Mouse (Mus musculus) MEL (cell line): ENCODE results near the gene Dhx15. TPM values are rescaled to one million over a fixed set of nuclear protein-coding genes. Genes with fewer than 3 reads are reported as not detected.

Experiments used
- DNase-seq: peaks from one replicate; pipeline ENCODE4 v3.0.0; 2011; ENCODE audit warnings: low read depth, low spot score
- H3K27ac ChIP-seq: 2 replicates; pipeline ENCODE4 v1.5.1; 2012; ENCODE audit warnings: low read depth, mild to moderate bottlenecking, control low read depth, low read length, moderate library complexity; ENCODE audit not compliant: control insufficient read depth
- H3K27me3 ChIP-seq, 2 experiments: fragments of 150-350 bp in 1 of 2; sonication (generic) in 1 of 2; 2 replicates each; pipeline ENCODE4 v1.6.1; 2012; ENCODE audit warnings: low read length in 2 of 2, mild to moderate bottlenecking in 2 of 2, improper control_type of control experiment in 1 of 2, moderate library complexity in 1 of 2; ENCODE audit not compliant: insufficient read depth in 2 of 2, control insufficient read depth in 1 of 2
- H3K36me3 ChIP-seq, 2 experiments: 2 replicates each; pipeline ENCODE4 v1.6.1; 2012 to 2014; ENCODE audit warnings: low read length in 2 of 2, improper control_type of control experiment in 1 of 2, inconsistent platforms in 1 of 2, mild to moderate bottlenecking in 1 of 2; ENCODE audit not compliant: insufficient read depth in 2 of 2, control insufficient read depth in 1 of 2
- H3K4me1 ChIP-seq, 2 experiments: fragments of 150-350 bp in 1 of 2; sonication (generic) in 1 of 2; 2 replicates each; pipeline ENCODE4 v1.6.1; 2012; ENCODE audit warnings: low read length in 2 of 2, improper control_type of control experiment in 1 of 2, mild to moderate bottlenecking in 1 of 2; ENCODE audit not compliant: insufficient read depth in 2 of 2, control insufficient read depth in 1 of 2
- H3K4me3 ChIP-seq, 2 experiments: fragments of 150-350 bp in 1 of 2; sonication (generic) in 1 of 2; 2 replicates each; pipeline ENCODE4 v1.5.1; 2012; ENCODE audit warnings: low read depth in 2 of 2, low read length in 2 of 2, mild to moderate bottlenecking in 2 of 2, moderate library complexity in 2 of 2, control low read depth in 1 of 2, improper control_type of control experiment in 1 of 2; ENCODE audit not compliant: control insufficient read depth in 1 of 2, insufficient read depth in 1 of 2
- H3K79me2 ChIP-seq: 2 replicates; pipeline ENCODE4 v1.6.1; 2012; ENCODE audit warnings: mild to moderate bottlenecking, low read length, moderate library complexity; ENCODE audit not compliant: control insufficient read depth, poor library complexity, insufficient read depth
- H3K9ac ChIP-seq: 2 replicates; pipeline ENCODE4 v1.6.1; 2012; ENCODE audit warnings: low read depth, mild to moderate bottlenecking, control low read depth, low read length, moderate library complexity; ENCODE audit not compliant: control insufficient read depth, poor library complexity, severe bottlenecking
- H3K9me3 ChIP-seq: fragments of 150-350 bp; sonication (generic); replicated peaks from 2 replicates; pipeline ENCODE4 v1.6.1; 2012; ENCODE audit warnings: mild to moderate bottlenecking, low read length, improper control_type of control experiment, moderate library complexity; ENCODE audit not compliant: insufficient read depth
- BHLHE40 ChIP-seq: IDR thresholded peaks from 2 replicates; pipeline ENCODE4 v1.6.1; 2012; ENCODE audit warnings: low read depth, mild to moderate bottlenecking, inconsistent platforms, low read length, improper control_type of control experiment, borderline replicate concordance
- CHD1 ChIP-seq: IDR thresholded peaks from 2 replicates; pipeline ENCODE4 v1.6.1; 2012; ENCODE audit warnings: low read depth, mild to moderate bottlenecking, inconsistent platforms, low read length, improper control_type of control experiment
- EP300 ChIP-seq, 2 experiments: IDR thresholded peaks; 2 replicates each; pipeline ENCODE4 v1.6.1; 2011; ENCODE audit warnings: improper control_type of control experiment in 2 of 2, low read length in 2 of 2, low read depth in 1 of 2, mild to moderate bottlenecking in 1 of 2
- ETS1 ChIP-seq: IDR thresholded peaks from 2 replicates; pipeline ENCODE4 v1.6.1; 2012; ENCODE audit warnings: low read depth, mild to moderate bottlenecking, inconsistent platforms, low read length, improper control_type of control experiment, moderate library complexity
- GABPA ChIP-seq: IDR thresholded peaks from 2 replicates; pipeline ENCODE4 v1.6.1; 2012; ENCODE audit warnings: low read depth, mild to moderate bottlenecking, inconsistent platforms, low read length, improper control_type of control experiment, moderate library complexity
- GATA1 ChIP-seq: IDR thresholded peaks from 2 replicates; pipeline ENCODE4 v1.6.1; 2011; ENCODE audit warnings: low read depth, low read length, improper control_type of control experiment
- HCFC1 ChIP-seq: IDR thresholded peaks from 2 replicates; pipeline ENCODE4 v1.6.1; 2012; ENCODE audit warnings: low read depth, mild to moderate bottlenecking, inconsistent platforms, low read length, improper control_type of control experiment, moderate library complexity
- MAFK ChIP-seq: IDR thresholded peaks from 2 replicates; pipeline ENCODE4 v1.6.1; 2011; ENCODE audit warnings: low read depth, mild to moderate bottlenecking, low read length, improper control_type of control experiment, borderline replicate concordance
- MAX ChIP-seq: IDR thresholded peaks from 2 replicates; pipeline ENCODE4 v1.6.1; 2011; ENCODE audit warnings: low read length, improper control_type of control experiment
- MAZ ChIP-seq: IDR thresholded peaks from 2 replicates; pipeline ENCODE4 v1.6.1; 2012; ENCODE audit warnings: low read depth, mild to moderate bottlenecking, inconsistent platforms, low read length, improper control_type of control experiment
- MXI1 ChIP-seq: IDR thresholded peaks from 2 replicates; pipeline ENCODE4 v1.6.1; 2011; ENCODE audit warnings: mild to moderate bottlenecking, low read depth, low read length, improper control_type of control experiment
- MYB ChIP-seq: IDR thresholded peaks from 2 replicates; pipeline ENCODE4 v1.6.1; 2011; ENCODE audit warnings: mild to moderate bottlenecking, low read depth, low read length, improper control_type of control experiment
- POLR2A ChIP-seq, 2 experiments: IDR thresholded peaks; 2 replicates each; pipeline ENCODE4 v1.6.1; 2011 to 2012; ENCODE audit warnings: low read length in 2 of 2, mild to moderate bottlenecking in 2 of 2, control low read depth in 1 of 2, improper control_type of control experiment in 1 of 2, low read depth in 1 of 2, moderate library complexity in 1 of 2; ENCODE audit not compliant: control insufficient read depth in 1 of 2, insufficient read depth in 1 of 2, poor library complexity in 1 of 2
- POLR2AphosphoS5 ChIP-seq: IDR thresholded peaks from 2 replicates; pipeline ENCODE4 v1.6.1; 2012; ENCODE audit warnings: low read depth, borderline replicate concordance, mild to moderate bottlenecking, inconsistent platforms, low read length, moderate library complexity, mixed read lengths
- RAD21 ChIP-seq: IDR thresholded peaks from 2 replicates; pipeline ENCODE4 v1.6.1; 2011; ENCODE audit warnings: mild to moderate bottlenecking, low read depth, low read length, improper control_type of control experiment
- SIN3A ChIP-seq: IDR thresholded peaks from 2 replicates; pipeline ENCODE4 v1.6.1; 2012; ENCODE audit warnings: low read length, improper control_type of control experiment, inconsistent platforms
- TAL1 ChIP-seq: IDR thresholded peaks from 2 replicates; pipeline ENCODE4 v1.6.1; 2012; ENCODE audit warnings: mild to moderate bottlenecking, inconsistent platforms, low read length, moderate library complexity, mixed read lengths
- TCF12 ChIP-seq: IDR thresholded peaks from 2 replicates; pipeline ENCODE4 v1.6.1; 2014; ENCODE audit warnings: low read depth, mild to moderate bottlenecking, inconsistent platforms, low read length, improper control_type of control experiment, moderate library complexity
- USF2 ChIP-seq, 2 experiments: IDR thresholded peaks; 2 replicates each; pipeline ENCODE4 v1.6.1; 2011 to 2012; ENCODE audit warnings: improper control_type of control experiment in 2 of 2, low read length in 2 of 2, borderline replicate concordance in 1 of 2, inconsistent platforms in 1 of 2, low read depth in 1 of 2, mild to moderate bottlenecking in 1 of 2; ENCODE audit not compliant: insufficient read depth in 1 of 2
- ZC3H11A ChIP-seq: IDR thresholded peaks from 2 replicates; pipeline ENCODE4 v1.6.1; 2012; ENCODE audit warnings: low read depth, mild to moderate bottlenecking, inconsistent platforms, low read length, improper control_type of control experiment
- ZKSCAN1 ChIP-seq: IDR thresholded peaks from 2 replicates; pipeline ENCODE4 v1.6.1; 2012; ENCODE audit warnings: low read depth, mild to moderate bottlenecking, inconsistent platforms, low read length, improper control_type of control experiment, moderate library complexity
- ZNF384 ChIP-seq: IDR thresholded peaks from 2 replicates; pipeline ENCODE4 v1.6.1; 2012; ENCODE audit warnings: low read depth, mild to moderate bottlenecking, inconsistent platforms, low read length, improper control_type of control experiment
- polyA plus RNA-seq, 2 experiments: library from polyadenylated mRNA; stranded (reverse) in 1 of 2; unstranded in 1 of 2; fragments of >175 nt in 1 of 2; fragments of >200 nt in 1 of 2; gene quantifications; 2 replicates each; pipeline versions ENCODE4 v1.2.1 to v1.2.4; 2012; ENCODE audit warnings: low replicate concordance in 2 of 2, low read depth in 1 of 2; ENCODE audit not compliant: insufficient read length in 2 of 2, insufficient read depth in 1 of 2, missing spikeins in 1 of 2
- total RNA-seq: library from RNA; depleted of rRNA; stranded (reverse); fragments of 300-350 nt; gene quantifications from 2 replicates; pipeline ENCODE4 v1.2.3, GENCODE M21; 2012

Gene Dhx15
- total and polyA plus RNA-seq, 3 experiments = 153 to 348 (median 309) TPM

GRCm38 (mm10) chr5:52168468-52168867 lies 21.8 kb downstream of the Dhx15 start (continued):
- TF ChIP-seq MXI1 (peak; percentile 77), SIN3A (peak; percentile 91)

- H3K36me3 ChIP-seq = peaks cover 32 to 62% of the 10 kb centered on the region in 2 experiments
- H3K27me3 ChIP-seq = no peaks in the 10 kb centered on the region
- TF ChIP-seq EP300 (IDR thresholded peaks at IDR 0.05; ENCODE audit: low read depth in 1 of 2, low read length in 2 of 2) (peak; percentile 23 to 58; a peak in 2 of 4 replicates), USF2 (IDR thresholded peaks at IDR 0.05; ENCODE audit: borderline replicate concordance in 1 of 2, insufficient read depth in 1 of 2, low read depth in 1 of 2, low read length in 2 of 2) (0 out of 4 replicates have a peak, but pooled peaks of 1 of the 2 experiments have one; percentile 6), MAX (no peak), HCFC1 (no peak), BHLHE40 (no peak), ZNF384 (no peak)
These were observed 41.2 kb downstream of the Dhx15 start for GRCm38 (mm10) chr5:52149138-52149537.

GRCm38 (mm10) chr5:52147141-52147540 lies 43.2 kb downstream of the Dhx15 start:
- peaks cover 2% of the 10 kb centered on the region; the same call in 1 of the 2 replicates for H3K79me2 ChIP-seq
- H3K4me3 ChIP-seq = no peak overlapping the region
- H3K27ac ChIP-seq = no peak overlapping the region
- DNase-seq = no peak
- no peak overlapping the region for H3K9ac ChIP-seq
- no peaks in the 10 kb centered on the region for H3K27me3 ChIP-seq
- no peaks in the 10 kb centered on the region for H3K9me3 ChIP-seq
- peaks cover 2 to 15% of the 10 kb centered on the region in 2 experiments; a peak in 3 of 4 replicates for H3K4me1 ChIP-seq
- H3K36me3 ChIP-seq = peaks cover 32 to 50% of the 10 kb centered on the region in 2 experiments
- TF ChIP-seq GATA1 = no peak
- no peak for TF ChIP-seq POLR2A (IDR thresholded peaks at IDR 0.05; ENCODE audit: control insufficient read depth in 1 of 2, insufficient read depth in 1 of 2, low read depth in 1 of 2, low read length in 2 of 2, poor library complexity in 1 of 2)
- TF ChIP-seq POLR2AphosphoS5 = no peak
- no peak for TF ChIP-seq MAZ
- no peak for TF ChIP-seq ETS1
- TF ChIP-seq GABPA = no peak
- no peak for TF ChIP-seq TAL1
- no peak for TF ChIP-seq ZC3H11A
- TF ChIP-seq RAD21 = no peak
- no peak for TF ChIP-seq TCF12
- no peak for TF ChIP-seq CHD1
- no peak for TF ChIP-seq MYB
- TF ChIP-seq MXI1 = no peak
- TF ChIP-seq MAFK = no peak
- no peak for TF ChIP-seq ZKSCAN1

More at GRCm38 (mm10) chr5:52149138-52149537, 41.2 kb downstream of the Dhx15 start:
- H3K4me3 ChIP-seq = no peak overlapping the region
- H3K27ac ChIP-seq = no peak overlapping the region
- peaks cover 2% of the 10 kb centered on the region; the same call in 1 of the 2 replicates for H3K79me2 ChIP-seq
- DNase-seq = peak; percentile 33
- H3K9ac ChIP-seq = no peak overlapping the region
- H3K9me3 ChIP-seq = no peaks in the 10 kb centered on the region
- H3K4me1 ChIP-seq = peaks cover 2 to 15% of the 10 kb centered on the region in 2 experiments; a peak in 3 of 4 replicates
